Mouse (Mus musculus) heart, embryonic 10.5 days (tissue): Measurements from ENCODE around the gene Pelp1. TPM values are rescaled to one million over a fixed set of nuclear protein-coding genes. Genes with fewer than 3 reads are reported as not detected.
A peak's percentile ranks its signal among the peaks of the same experiment; 100 is the strongest.

Experiments used
- DNase-seq: peaks from one replicate; pipeline ENCODE4 v3.0.0-alpha.2; 2017; ENCODE audit warnings: low spot score
- H3K27ac ChIP-seq: fragments of 300-500 bp; sonication (generic); 2 replicates; pipeline ENCODE4 v1.5.1; 2016; ENCODE audit warnings: mild to moderate bottlenecking
- H3K27me3 ChIP-seq: fragments of 300-500 bp; sonication (generic); 2 replicates; pipeline ENCODE4 v1.6.1; 2016; ENCODE audit warnings: mild to moderate bottlenecking; ENCODE audit not compliant: poor library complexity, insufficient read depth, severe bottlenecking
- H3K36me3 ChIP-seq: fragments of 300-500 bp; sonication (generic); 2 replicates; pipeline ENCODE4 v1.6.1; 2016; ENCODE audit warnings: mild to moderate bottlenecking, moderate library complexity
- H3K4me1 ChIP-seq: fragments of 300-500 bp; sonication (generic); 2 replicates; pipeline ENCODE4 v1.6.1; 2016; ENCODE audit warnings: mild to moderate bottlenecking
- H3K4me3 ChIP-seq: fragments of 300-500 bp; sonication (generic); 2 replicates; pipeline ENCODE4 v1.5.1; 2016; ENCODE audit warnings: mild to moderate bottlenecking, moderate library complexity
- H3K9me3 ChIP-seq: fragments of 300-500 bp; sonication (generic); 2 replicates; pipeline ENCODE4 v1.6.1; 2016; ENCODE audit warnings: mild to moderate bottlenecking, moderate library complexity
- WGBS: fragments of 180-500 bp; shearing (Covaris S2); methylation state at CpG from one replicate; pipeline ENCODE4 v1.1.7; 2016; 5-methylcytosine and 5-hydroxymethylcytosine counted together
- microRNA-seq: library from miRNA; unstranded; fragments of <30 nt; microRNA quantifications from one replicate; pipeline ENCODE4, GENCODE M21; 2017
- polyA plus RNA-seq: library from polyadenylated mRNA; unstranded; fragments of >200 nt; fragmentation: Nextera tagmentation; extraction: Ambion mirVana; gene quantifications from 2 replicates; pipeline ENCODE4 v1.2.1, GENCODE M21; 2016

The Pelp1 gene
- polyA plus RNA-seq, 1 experiment from 2014 or later: 42.9 TPM

- no peak within 1 kb of the TSS for H3K27ac ChIP-seq
- H3K36me3 ChIP-seq: no peaks in the 10 kb centered on the region
- DNase-seq: no peak
- H3K27me3 ChIP-seq: peaks cover 67% of the 10 kb centered on the region
- under 1% methylated on average over 19 of the region's 19 CpGs for WGBS
- no peaks in the 10 kb centered on the region for H3K9me3 ChIP-seq
- peaks cover 11% of the 10 kb centered on the region; the same call in 1 of the 2 replicates for H3K4me1 ChIP-seq
- peak within 1 kb of the TSS; percentile 58 for H3K4me3 ChIP-seq
Observed at GRCm38 (mm10) chr11:70351868-70352267, 58.0 kb downstream of the Pelp1 start, which contains the start of gene Alox15. TSS of gene Alox15 (minus strand) at chr11:70352031.

- H3K27ac ChIP-seq: no peak overlapping the region
- peak; percentile 41 for DNase-seq
- no peaks in the 10 kb centered on the region for H3K9me3 ChIP-seq
- H3K4me3 ChIP-seq: no peak overlapping the region
- peaks cover 11% of the 10 kb centered on the region; the same call in 1 of the 2 replicates for H3K4me1 ChIP-seq
- no peaks in the 10 kb centered on the region for H3K36me3 ChIP-seq
- WGBS: 81% methylated on average over 9 of the region's 9 CpGs
- H3K27me3 ChIP-seq: peaks cover 66% of the 10 kb centered on the region
Observed at GRCm38 (mm10) chr11:70348630-70349029, 61.2 kb downstream of the Pelp1 start.

DNA sequence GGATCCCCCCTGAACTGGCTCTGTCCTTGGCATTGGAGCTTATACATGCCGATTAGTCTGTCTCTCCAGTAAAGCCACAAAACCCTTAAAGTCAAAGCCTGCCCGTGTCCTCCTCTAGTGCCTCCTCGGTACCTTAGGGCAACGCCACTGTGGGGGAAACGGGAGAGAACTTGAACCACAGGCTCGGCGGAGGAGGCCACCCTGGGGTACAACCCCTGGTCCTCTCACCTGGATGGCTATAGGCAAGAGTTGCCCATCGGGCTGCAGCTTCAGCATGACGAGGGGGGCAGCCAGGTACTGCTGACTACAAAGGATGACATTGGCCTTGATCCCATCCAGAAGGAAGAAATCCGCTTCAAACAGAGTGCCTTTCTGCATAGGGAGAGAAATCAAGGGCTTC, 62.0 kb downstream of the Pelp1 start:
- no peaks in the 10 kb centered on the region for H3K36me3 ChIP-seq
- peak; percentile 59 for DNase-seq
- peaks cover 58% of the 10 kb centered on the region for H3K27me3 ChIP-seq
- H3K4me3 ChIP-seq: no peak overlapping the region
- WGBS: 75% methylated on average over 10 of the region's 10 CpGs
- H3K4me1 ChIP-seq: peaks cover 11% of the 10 kb centered on the region; the same call in 1 of the 2 replicates
- H3K27ac ChIP-seq: no peak overlapping the region
- H3K9me3 ChIP-seq: no peaks in the 10 kb centered on the region

- H3K4me3 ChIP-seq: no peak overlapping the region
- H3K4me1 ChIP-seq: no peaks in the 10 kb centered on the region
- H3K9me3 ChIP-seq: no peaks in the 10 kb centered on the region
- DNase-seq: peak; percentile 70
- H3K36me3 ChIP-seq: no peaks in the 10 kb centered on the region
- WGBS: 88% methylated on average over 8 of the region's 8 CpGs
- H3K27ac ChIP-seq: no peak overlapping the region
- H3K27me3 ChIP-seq: peaks cover 35% of the 10 kb centered on the region
Observed at GRCm38 (mm10) chr11:70345546-70345945, 64.3 kb downstream of the Pelp1 start.

DNA sequence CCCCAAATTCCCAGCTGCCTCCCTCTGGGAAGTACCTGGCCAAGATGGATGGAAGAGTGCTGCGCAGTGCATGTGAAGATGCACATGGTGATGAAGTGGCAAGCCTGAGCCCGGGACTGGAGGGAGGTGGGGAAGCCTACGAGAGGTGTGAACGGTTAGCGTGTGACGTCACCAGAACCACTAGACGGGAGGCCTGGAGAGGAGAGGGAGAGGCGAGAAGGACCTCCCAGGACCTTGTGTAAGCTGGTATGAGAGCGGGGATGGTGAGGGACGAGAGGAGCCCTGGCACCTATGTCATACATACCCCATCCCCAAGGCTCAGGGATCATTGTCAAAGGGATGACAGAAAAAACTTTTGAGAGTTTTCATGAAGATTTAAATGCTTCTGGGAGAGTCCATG, 64.8 kb downstream of the Pelp1 start:
- H3K27ac ChIP-seq: no peak overlapping the region
- no peak overlapping the region for H3K4me3 ChIP-seq
- 62% methylated on average over 10 of the region's 10 CpGs for WGBS
- H3K4me1 ChIP-seq: no peaks in the 10 kb centered on the region
- peak; percentile 68 for DNase-seq
- H3K27me3 ChIP-seq: peaks cover 30% of the 10 kb centered on the region
- no peaks in the 10 kb centered on the region for H3K9me3 ChIP-seq
- no peaks in the 10 kb centered on the region for H3K36me3 ChIP-seq

Small RNA genes lying within 50 kb of the gene (microRNA-seq; reads per million reads assigned to microRNA genes)
- not detected for gene Mir7115

Other genes starting within 250 kb of the Pelp1 start
- 0.51 and 2.4 TPM in 2 replicates for gene Slc16a11, start 197.3 kb downstream of the Pelp1 start, polyA plus RNA-seq
- gene Slc16a13, start 189.0 kb downstream of the Pelp1 start, polyA plus RNA-seq: 10.0 and 10.4 TPM in 2 replicates
- 10.7 and 15.0 TPM in 2 replicates for gene Bcl6b, start 180.2 kb downstream of the Pelp1 start, polyA plus RNA-seq
- 142 and 153 TPM in 2 replicates for gene 0610010K14Rik, start 172.1 kb downstream of the Pelp1 start, polyA plus RNA-seq
- 6.5 and 8.7 TPM in 2 replicates for gene Gm21988, start 170.2 kb downstream of the Pelp1 start, polyA plus RNA-seq
- 126 and 165 TPM in 2 replicates for gene Rnasek, start 170.2 kb downstream of the Pelp1 start, polyA plus RNA-seq
- gene Alox12, start 154.7 kb downstream of the Pelp1 start, polyA plus RNA-seq: 3.9 and 5.0 TPM in 2 replicates
- not detected in 2 replicates for gene Alox12e, start 87.4 kb downstream of the Pelp1 start, polyA plus RNA-seq
- 0.13 and 0.14 TPM in 2 replicates for gene Alox15, start 58.0 kb downstream of the Pelp1 start, polyA plus RNA-seq
- gene Arrb2, start 22.6 kb upstream of the Pelp1 start, polyA plus RNA-seq: 11.5 and 19.3 TPM in 2 replicates
- 31.0 and 37.5 TPM in 2 replicates for gene Med11, start 41.9 kb upstream of the Pelp1 start, polyA plus RNA-seq
- gene Zmynd15, start 49.4 kb upstream of the Pelp1 start, polyA plus RNA-seq: 0.73 and 1.2 TPM in 2 replicates
- 3.7 and 6.0 TPM in 2 replicates for gene Cxcl16, start 50.0 kb upstream of the Pelp1 start, polyA plus RNA-seq
- 6.2 and 7.4 TPM in 2 replicates for gene Tm4sf5, start 95.2 kb upstream of the Pelp1 start, polyA plus RNA-seq
- gene Vmo1, start 104.6 kb upstream of the Pelp1 start, polyA plus RNA-seq: not detected in 2 replicates
- 0.25 and 4.3 TPM in 2 replicates for gene Gltpd2, start 109.2 kb upstream of the Pelp1 start, polyA plus RNA-seq
- gene Psmb6, start 115.3 kb upstream of the Pelp1 start, polyA plus RNA-seq: 825 and 969 TPM in 2 replicates
- not detected in 2 replicates for gene Gm40193, start 122.9 kb upstream of the Pelp1 start, polyA plus RNA-seq
- 9.4 TPM in 2 replicates for gene Pld2, start 130.0 kb upstream of the Pelp1 start, polyA plus RNA-seq
- 12.6 and 14.9 TPM in 2 replicates for gene Mink1, start 152.8 kb upstream of the Pelp1 start, polyA plus RNA-seq
- gene 4930544D05Rik, start 205.8 kb upstream of the Pelp1 start, polyA plus RNA-seq: not detected in 2 replicates
- gene Chrne, start 209.2 kb upstream of the Pelp1 start, polyA plus RNA-seq: not detected in 2 replicates
- gene Gp1ba, start 229.1 kb upstream of the Pelp1 start, polyA plus RNA-seq: 1.6 and 1.9 TPM in 2 replicates
- gene Rnf167, start 237.2 kb upstream of the Pelp1 start, polyA plus RNA-seq: 68.3 and 74.4 TPM in 2 replicates
- 207 and 246 TPM in 2 replicates for gene Slc25a11, start 237.4 kb upstream of the Pelp1 start, polyA plus RNA-seq
- 2,022 and 2,208 TPM in 2 replicates for gene Pfn1, start 244.6 kb upstream of the Pelp1 start, polyA plus RNA-seq
- gene Eno3, start 247.2 kb upstream of the Pelp1 start, polyA plus RNA-seq: 188 and 256 TPM in 2 replicates